Mouse (Mus musculus) urinary bladder, postnatal 4 days (tissue): ENCODE data around the gene Hoxb8.
A peak's percentile ranks its signal among the peaks of the same experiment; 100 is the strongest.

Experiments used
- DNase-seq, 2 experiments: peaks; one replicate each; pipeline ENCODE4 v3.0.0; 2021 to 2022; ENCODE audit warnings: low spot score in 2 of 2

Hoxb8 gene

DNA sequence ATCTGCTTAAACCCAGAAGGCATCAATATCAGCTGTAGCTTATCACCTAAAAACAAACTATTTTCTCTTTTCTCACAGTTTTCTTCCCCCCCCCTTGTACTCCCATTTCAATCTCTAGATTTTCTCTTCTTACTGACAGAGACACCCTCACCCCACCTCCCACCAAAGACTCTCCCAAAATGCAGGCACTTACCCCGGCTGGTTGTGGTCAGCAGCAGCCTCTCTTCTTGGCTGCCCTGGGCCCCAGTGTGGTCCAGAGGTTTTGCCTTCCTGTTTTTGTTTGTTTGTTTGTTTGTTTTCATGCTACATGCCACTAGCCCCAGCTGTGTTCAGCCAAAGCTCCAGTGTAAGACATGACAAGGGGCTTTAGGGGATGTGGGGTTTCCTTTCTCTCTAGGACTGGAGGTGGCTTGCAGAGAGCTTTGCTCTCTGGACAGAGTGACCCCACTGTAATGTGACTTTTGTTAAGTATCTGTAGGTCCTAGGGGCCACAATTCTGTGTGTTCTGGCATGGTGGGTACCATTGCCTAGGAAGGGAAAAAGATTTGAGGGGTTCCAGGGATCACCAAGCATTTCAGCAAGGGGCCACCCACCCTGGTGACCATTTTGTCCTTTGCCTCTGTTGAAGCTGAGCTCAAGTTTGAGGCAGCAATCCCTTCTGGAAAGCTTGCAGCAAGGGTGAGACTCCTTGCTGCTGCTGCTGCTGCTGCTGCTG lies 13.5 kb upstream of the Hoxb8 start:
- DNase-seq = no peak

DNA sequence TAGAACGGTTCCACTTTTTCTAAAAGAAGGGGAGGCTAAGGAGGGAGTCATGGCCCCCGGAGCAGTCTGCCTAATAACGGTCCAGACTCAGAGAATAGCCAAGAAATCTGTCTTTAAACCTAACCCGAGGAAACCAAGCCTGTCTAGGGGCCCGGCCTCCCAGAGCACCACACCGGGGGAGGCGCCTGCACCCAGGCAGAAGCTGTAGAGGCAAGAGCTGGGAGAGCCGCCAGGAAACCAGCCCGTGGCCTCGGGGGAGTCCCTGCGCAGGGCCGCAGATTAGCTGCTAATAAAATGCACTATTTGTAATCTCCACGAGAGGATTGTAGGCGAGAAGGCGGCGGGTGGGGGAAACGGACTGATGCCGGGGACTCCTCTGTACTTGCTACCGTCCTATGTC lies 11.8 kb upstream of the Hoxb8 start:
- peak in 1 of 2 experiments; percentile 67 for DNase-seq

DNA sequence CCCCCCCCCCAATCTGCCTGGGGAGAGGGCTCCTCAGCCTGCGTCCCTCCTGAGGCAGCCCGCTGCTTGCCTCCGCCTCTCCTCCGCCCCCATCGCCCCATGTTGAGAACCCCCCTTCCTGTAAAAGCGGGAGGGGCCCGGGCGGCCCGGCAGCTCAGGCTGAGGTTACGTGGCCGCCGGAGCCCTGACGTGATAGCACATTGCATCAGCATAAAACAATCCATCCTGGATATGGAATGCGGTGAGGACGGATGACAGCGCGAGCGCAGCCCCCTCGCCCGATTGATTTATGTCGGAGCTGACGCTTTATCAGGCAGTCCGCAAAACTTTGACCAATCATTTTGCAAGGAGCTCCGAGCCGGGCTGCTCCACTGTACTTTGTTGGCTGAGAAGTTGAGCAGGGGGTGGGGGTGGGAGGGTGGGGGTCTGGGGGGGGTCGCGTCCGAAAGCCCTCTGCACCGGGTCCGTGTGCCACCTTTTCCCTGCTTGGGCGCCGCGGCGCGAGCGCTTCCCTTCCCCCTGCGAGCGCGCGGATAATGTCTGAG lies 10.6 kb upstream of the Hoxb8 start, which contains the start of gene Hoxb9:
Gene Hoxb9 (plus strand): TSS at position 462 of the 545 bp plus-strand sequence.
- DNase-seq = no peak

DNA sequence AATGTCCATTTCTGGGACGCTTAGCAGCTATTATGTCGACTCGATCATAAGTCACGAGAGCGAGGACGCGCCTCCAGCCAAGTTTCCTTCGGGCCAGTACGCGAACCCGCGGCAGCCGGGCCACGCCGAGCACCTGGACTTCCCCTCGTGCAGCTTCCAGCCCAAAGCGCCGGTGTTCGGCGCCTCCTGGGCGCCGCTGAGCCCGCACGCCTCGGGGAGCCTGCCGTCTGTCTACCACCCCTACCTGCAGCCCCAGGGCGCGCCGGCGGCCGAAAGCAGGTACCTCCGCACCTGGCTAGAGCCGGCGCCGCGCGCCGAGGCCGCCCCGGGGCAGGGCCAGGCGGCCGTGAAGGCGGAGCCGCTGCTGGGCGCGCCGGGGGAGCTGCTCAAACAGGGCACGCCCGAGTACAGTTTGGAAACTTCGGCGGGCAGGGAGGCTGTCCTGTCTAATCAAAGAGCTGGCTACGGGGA lies 10.1 kb upstream of the Hoxb8 start:
- DNase-seq = no peak

DNA sequence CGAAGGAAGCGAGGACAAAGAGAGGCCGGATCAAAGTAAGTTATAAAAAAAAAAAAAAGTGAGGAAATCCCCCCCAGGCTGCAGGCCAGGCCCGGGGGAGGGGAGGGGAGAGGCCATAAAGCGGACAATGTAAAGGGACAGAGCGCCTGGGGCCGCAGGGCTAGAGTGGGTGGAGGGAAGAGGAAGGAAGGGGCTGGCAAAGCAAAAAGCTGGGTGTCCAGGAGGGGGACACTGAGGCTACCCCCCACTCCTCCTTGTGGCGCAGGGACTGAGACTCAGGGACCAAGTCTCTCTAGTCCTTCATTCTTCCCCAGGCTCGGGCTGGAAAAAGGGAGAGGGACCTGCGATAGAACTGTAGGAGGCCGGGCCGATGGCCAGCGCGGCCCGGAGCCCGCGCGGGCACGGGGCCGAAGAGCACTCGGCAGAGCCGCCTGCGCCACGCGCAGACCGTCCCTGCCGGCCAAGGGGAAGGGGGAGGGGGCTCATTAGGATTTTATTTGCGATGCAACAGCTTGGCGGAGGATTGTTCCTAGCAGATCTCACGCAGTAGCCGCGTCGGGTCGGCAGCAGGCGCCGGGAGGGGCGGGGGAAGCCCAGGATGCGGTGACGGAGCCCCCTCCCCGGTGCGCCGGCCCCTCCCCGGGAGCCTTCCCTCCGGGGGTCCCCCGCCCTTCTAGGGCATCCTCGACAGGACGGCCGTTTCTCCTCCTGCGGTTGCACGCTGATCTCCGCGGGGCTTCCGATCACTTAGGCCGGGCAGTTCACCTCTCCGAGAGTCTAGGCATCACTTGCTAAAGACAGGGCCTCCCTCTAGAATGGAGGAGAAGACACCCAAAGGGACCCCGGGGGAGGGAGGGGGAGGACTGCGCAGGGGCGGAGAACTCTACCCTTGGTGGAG lies 9.4 kb upstream of the Hoxb8 start:
- no peak for DNase-seq

GRCm38 (mm10) chr11:96274428-96274827 lies 7.3 kb upstream of the Hoxb8 start:
- no peak for DNase-seq

DNA sequence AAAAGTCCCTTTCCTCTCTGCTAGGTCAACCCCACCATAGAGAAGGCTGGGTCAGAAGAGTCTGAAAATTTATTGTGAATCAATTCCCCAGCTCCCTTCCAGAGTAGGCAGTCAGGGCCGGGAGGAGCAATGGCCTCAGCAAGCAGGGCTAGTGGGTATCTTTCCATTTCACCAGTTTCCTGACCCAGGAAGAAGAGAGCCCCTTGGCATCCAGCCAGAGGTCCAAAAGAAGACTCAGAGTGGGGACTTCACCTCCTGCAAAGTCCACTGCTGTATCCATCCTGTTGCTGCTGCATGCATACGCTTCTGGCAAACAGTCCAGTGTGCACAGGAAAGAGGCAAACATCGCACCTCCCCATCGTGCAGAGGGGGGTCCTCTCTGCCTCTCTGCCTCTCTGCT lies 5.8 kb upstream of the Hoxb8 start:
- no peak for DNase-seq

- no peak for DNase-seq
These were observed 4.3 kb upstream of the Hoxb8 start for GRCm38 (mm10) chr11:96277151-96278044.

DNA sequence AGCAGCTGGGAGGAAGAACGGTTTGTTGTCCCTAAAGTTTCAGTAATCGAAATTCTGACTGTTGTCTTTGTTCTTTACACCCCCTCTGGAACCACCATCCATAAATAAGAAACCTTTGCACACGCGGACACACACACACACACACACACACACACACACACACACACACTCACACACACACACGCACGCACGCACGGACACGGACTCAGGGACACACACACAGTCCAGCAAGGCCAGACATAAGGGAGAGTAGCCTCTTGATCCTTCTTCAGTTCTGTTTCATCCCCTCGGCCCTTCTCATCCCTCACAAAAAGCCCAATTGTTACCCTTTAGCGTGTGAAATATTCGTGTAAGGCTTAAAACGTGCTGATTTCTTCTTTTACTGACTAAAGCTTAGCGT lies 3.4 kb upstream of the Hoxb8 start:
- DNase-seq = no peak

DNA sequence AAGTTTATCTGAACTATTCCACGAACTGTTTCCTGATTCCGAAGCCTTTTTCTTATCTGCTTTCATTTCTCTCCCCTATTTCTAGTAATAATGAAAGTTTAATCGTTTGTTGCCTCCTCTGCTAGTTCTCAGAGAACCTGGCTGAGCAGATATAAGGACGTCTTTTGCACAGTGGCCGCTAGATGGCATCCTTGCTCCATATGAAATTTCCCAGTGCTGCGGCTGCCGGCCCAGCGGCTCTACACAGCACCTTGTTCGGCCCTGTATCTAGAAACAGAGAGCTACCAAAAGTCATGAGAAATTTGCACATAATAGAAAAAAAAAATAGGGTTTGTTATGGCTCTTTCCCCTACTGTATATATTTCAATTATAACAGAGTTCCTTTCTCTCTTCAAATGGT lies 2.9 kb upstream of the Hoxb8 start:
- DNase-seq = peak in 1 of 2 experiments; percentile 74

DNA sequence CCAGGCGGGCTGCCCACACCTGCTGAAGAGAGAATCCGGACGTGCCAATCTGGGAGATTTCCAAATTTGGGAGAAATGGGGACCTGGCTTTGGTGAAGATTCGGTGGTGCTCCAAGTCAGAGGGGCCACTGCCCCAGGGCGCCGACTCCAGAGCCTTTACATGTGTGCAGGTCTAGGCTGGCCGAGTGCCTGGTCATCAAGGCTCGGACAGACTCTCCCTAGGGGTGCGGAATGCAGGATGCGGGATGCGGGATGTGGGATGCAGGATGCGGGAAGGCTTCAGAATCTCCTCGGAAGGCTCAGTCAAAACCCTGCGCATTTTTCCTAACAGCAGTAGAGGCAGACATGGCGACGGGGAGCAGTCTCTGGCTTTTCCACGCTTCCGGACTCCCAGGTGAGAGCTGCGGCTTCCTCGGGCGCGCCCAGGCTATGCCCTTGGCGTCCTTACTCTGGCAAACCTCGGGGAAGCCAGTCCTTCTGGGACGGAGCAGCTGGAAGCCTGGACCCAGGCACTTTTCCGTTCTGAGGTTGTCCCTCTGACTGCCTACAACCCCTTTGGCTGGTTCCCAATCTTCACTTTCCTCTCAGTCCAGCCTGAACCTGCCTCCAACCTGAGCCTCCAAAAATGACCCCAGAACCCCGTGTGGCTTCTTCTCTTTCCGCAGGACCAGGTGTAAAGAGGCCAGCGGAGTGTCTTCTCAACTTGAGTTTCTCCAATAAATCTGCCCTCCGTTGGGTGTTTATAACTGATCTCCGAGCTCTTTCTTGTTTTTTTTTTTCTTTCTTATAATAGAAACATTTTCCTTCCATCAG lies 2.1 kb upstream of the Hoxb8 start:
- DNase-seq = no peak

GRCm38 (mm10) chr11:96280399-96281378 lies 1.0 kb upstream of the Hoxb8 start:
- no peak for DNase-seq

DNA sequence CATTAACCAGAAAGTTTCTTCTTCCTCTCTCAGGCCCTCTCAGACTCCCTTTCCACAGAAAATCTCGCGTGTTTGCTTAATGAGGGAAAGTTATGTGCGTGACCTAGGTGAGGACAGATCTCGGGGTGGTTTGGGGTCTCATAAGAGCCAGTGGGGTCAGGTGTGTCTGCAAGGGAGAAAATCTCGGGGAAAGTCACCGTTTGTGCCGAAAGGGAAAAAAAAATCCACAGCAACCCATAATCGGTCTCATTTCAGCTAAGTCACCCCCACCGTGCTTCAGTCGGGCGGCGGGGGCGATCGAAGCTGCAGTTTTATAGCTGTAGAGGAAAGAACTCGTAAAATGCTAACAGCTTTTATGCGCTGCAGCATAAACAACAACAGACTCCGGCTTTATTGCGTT lies 309 bp upstream of the Hoxb8 start:
- DNase-seq = no peak

DNA sequence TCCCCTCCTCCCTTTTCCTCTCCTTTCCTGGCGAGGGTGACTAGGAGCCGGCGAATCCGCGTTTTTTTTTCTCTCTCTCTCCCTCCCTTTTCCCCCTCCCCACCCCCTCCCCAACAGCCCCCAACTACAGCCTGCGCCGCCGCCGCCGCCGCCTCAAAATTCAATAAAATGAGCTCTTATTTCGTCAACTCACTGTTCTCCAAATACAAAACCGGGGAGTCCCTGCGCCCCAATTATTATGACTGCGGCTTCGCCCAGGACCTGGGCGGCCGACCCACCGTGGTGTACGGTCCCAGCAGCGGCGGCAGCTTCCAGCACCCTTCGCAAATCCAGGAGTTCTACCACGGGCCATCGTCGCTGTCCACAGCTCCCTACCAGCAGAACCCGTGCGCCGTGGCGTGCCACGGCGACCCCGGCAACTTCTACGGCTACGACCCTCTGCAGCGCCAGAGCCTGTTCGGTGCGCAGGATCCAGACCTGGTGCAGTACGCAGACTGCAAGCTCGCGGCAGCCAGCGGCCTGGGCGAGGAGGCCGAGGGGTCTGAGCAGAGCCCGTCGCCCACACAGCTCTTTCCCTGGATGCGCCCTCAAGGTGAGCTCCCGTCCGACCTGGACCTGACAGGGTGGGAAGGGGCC lies 1.2 kb downstream of the Hoxb8 start:
- no peak for DNase-seq

DNA sequence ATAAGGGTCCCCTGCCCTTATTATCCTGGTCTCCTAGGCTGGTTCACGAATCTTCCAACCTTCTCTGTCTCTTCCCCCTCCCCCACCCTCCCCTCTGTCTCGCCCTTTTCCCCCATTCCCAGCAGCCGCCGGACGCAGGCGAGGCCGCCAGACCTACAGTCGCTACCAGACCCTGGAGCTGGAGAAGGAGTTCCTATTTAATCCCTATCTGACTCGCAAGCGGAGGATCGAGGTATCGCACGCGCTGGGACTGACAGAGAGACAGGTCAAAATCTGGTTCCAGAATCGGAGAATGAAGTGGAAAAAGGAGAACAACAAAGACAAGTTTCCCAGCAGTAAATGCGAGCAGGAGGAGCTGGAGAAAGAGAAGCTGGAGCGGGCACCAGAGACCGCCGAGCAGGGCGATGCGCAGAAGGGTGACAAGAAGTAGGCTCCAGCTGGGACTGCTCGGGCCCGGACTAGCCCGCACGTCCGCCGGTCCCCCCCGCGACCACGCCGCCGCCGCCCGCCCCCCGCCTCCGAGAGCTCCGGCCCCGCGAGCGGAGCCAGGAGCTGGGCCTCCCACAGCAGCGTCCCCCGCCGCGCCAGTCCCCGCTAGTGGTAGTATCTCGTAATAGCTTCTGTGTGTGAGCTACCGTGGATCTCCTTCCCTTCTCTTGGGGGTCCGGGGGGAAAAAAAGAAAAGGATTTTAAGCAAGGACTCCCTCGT lies 2.5 kb downstream of the Hoxb8 start:
- DNase-seq = no peak

GRCm38 (mm10) chr11:96284774-96285734 lies 3.3 kb downstream of the Hoxb8 start:
- DNase-seq = no peak
